Mouse (Mus musculus) cerebellum, postnatal 25 days (tissue): ENCODE results near the gene Zfp213.
A peak's percentile ranks its signal among the peaks of the same experiment; 100 is the strongest.
"Not testable (repeated sequence)": the region's sequence is repeated elsewhere in the genome, so short reads cannot be mapped to it uniquely, and the experiment has no call there.

ENCODE experiments used
- DNase-seq, 2 experiments: peaks; one replicate each; pipeline ENCODE4 v3.0.0; 2021; ENCODE audit warnings: mixed read lengths in 2 of 2

The Zfp213 gene

GRCm38 (mm10) chr17:23563595-23564367 is at the start of gene Zfp213:
Gene Zfp213, minus strand, starts transcription at chr17:23564238.
- peak; percentile 96 to 98 for DNase-seq

- DNase-seq: peak; percentile 74 to 85
These were observed 46.3 kb upstream of the Zfp213 start for GRCm38 (mm10) chr17:23610361-23610800.

DNA sequence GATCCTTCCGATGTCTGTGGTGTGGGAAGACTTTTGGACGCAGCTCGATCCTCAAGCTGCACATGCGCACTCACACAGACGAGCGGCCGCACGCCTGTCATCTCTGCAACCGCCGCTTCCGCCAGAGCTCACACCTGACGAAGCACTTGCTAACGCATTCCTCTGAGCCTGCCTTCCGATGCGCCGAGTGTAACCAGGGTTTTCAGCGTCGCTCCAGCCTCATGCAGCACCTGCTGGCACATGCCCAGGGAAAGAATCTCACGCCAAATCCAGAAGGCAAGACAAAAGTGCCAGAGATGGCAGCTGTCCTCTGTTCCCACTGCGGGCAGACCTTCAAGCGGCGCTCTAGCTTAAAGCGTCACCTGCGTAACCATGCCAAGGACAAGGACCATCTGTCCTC is 45.6 kb upstream of the Zfp213 start:
- peak; percentile 56 to 70 for DNase-seq

DNA sequence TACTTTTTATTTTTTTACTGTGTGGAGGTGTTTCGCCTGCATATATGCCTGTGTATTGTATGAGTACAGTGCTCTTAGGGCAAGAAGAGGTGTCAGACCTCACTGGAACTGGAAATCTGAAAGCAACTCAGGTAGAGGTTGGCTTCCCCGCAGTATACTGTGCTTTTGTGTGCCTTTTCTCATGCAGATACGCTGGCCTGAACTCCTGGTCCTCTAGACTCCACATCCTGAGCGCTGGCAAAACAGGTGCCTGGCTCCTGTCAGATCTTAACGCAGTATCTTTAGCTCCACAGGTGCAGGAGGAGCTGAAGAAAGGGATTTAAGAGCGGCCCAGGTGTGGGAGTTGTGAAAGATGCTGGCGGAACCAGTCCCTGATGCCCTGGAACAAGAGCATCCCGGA is 41.2 kb upstream of the Zfp213 start:
- no peak for DNase-seq

GRCm38 (mm10) chr17:23604394-23604793 is 40.4 kb upstream of the Zfp213 start:
- peak in 1 of 2 experiments; percentile 16 for DNase-seq

- DNase-seq: peak in 1 of 2 experiments; percentile 33
These were observed 39.5 kb upstream of the Zfp213 start for GRCm38 (mm10) chr17:23603542-23603941.

DNA sequence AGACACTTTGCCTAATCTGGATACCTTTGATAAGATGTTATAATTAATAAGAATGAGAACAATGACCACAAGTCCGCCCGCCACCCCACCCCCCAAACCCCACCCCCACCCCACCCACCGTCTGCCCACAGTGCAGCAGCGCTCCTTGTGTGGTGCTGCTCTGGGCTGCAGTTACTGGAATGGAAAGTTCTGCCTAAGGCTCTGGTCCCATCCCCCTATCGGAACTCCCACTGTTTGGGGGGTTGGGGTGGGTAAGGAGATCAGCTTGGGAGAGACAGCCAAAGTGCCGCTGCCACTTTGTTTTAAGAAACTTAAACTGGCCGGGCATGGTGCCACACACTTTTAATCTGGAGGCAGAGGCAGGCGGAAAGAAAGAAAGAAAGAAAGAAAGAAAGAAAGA is 39.0 kb upstream of the Zfp213 start:
- no peak for DNase-seq

- DNase-seq: no peak
These were observed 38.0 kb upstream of the Zfp213 start for GRCm38 (mm10) chr17:23601836-23602585.

DNA sequence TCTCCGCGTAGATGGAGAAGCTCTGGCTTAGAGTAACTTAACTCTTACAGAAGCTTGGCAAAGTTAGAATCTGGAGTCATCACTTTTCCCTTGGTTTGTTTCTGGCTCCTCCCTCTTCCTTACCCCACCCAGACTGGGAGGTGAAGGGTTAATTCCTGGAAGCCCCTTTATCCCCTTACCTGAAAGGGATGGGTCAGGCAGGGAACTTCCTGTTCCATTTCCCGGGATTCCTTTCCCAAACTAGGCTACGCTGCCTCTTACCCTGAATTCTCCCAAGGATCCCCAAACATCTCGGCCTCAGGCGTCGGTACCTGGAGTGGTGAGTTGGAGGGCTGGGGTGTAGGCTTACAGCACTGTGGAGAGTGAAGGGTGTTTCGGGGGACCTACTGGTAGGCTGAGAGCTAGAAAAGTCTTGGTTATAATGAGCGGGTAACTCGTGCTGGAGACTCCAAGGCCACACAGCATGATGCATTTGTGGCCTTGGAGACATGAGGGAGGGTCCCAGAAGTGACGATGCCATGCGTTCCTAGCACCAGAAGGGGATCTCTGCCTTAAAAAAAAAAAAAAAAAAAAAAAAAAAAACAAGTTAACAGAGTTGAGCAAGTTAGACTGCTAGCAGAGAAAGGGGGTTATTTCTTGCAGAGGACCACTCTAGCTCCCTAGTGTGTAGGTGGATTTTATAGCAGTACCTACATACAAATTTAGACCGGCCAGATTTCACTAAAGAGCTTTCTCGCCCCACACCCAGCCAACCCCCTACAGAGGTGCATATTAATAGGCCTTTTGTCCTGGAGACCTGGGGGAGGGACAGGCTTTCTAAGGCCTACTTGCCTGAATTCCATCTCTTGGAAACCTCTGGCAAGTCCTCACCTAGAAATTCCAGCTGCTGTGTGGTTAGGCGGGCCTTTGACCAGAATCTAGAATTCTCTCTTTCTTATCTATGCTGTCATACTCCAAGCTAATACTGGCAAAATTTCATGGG is 36.9 kb upstream of the Zfp213 start, which contains the start of gene Zscan10:
TSS of gene Zscan10 (plus strand) at position 216 of the 982 bp plus-strand sequence.
- no peak for DNase-seq

DNA sequence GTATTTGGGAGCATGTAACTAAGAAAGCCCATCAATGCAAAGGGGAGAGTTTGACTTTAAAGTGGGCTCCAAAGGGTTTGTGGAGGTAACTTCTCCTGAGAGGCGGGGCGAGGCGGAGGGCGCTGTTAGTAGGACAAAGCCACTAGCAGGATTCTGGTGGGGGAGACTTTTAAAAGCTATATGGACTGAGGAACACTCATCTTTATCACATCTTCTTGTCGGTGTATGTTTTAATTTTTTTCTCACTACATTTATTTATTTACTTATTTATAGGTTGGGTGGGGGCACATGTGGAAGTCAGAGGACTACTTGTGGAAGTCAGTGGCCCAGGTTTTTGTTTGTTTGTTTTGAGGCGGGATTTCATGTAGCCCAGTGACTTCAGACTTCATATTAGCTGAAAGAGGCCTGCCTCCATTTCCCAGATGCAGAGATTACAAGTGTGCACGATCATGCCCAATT is 35.6 kb upstream of the Zfp213 start:
- no peak for DNase-seq

DNA sequence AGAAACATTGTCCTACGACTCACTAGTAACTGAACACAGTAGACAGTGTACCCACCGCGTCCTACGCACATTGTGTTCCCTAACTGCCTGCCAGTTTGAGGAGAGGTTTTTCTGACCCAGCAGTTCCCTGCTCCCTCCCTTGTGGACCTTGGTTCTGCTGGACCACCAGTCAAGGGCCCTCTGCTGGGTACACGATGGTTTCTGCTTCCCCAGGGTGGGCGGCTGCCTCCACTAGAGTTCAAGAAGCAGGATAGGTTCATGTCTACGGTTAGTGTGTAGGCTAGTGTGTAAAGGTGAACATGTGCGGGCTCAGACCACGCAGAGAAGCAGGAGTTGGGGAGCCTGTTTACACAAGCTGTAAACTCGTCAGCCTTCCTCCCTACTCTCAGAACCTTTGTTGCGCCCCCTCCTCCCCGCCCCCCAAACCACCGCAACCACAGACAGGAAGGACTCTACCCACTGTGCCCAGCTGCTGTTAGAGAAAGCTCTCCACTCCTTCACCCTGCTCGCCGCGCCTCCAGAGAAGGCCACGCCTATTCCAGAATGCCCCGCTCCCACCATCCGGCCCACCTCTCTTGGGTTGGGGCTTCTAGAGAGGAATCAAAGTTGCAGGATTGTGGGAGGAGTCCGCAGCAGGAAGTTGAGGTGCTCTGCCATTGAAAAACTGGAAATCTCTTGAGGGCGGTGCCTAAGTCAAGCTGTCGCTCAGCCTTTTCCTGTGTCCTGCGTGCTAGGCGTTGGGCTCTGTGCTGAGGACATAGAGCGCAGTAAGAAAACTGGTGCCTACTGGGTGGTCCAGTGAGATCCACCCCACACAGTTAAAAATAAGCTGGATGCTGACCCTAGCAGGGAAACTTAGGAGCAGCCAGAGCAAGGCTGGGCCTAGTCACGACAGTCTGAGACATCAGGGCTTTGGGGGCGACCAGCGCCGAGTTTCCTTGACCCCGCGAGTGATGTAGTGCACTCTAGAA is 34.8 kb upstream of the Zfp213 start, which contains the start of gene Zfp13:
TSS of gene Zfp13 (minus strand) at position 906 of the 971 bp plus-strand sequence.
- peak; percentile 64 to 72 for DNase-seq

- DNase-seq: not testable (repeated sequence)
These were observed 31.1 kb upstream of the Zfp213 start for GRCm38 (mm10) chr17:23595139-23595538.

GRCm38 (mm10) chr17:23592926-23593300 is 28.9 kb upstream of the Zfp213 start:
- DNase-seq: no peak

- peak; percentile 99 to 100 for DNase-seq
These were observed 28.3 kb upstream of the Zfp213 start for GRCm38 (mm10) chr17:23592208-23592925.

GRCm38 (mm10) chr17:23587253-23587652 is 23.2 kb upstream of the Zfp213 start:
- no peak for DNase-seq

GRCm38 (mm10) chr17:23585721-23586491 is 21.9 kb upstream of the Zfp213 start:
- peak; percentile 70 to 78 for DNase-seq

DNA sequence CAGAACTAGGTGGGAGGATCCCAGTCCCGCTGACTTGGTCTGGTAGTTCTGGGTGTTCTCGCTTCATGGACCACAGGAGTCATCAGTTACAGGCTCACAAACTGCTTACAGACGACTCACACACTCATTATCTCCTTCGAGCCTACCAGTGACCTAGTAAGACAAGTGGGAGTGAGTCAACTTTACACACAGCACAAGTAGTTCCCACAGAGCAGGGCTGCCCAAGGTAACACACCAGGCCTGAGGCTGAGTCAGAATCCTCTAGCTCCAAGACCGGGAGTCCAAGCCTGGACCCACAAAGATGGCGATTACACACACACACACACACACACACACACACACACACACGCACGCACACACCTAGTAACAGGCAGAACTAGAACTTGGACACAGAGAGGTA is 20.7 kb upstream of the Zfp213 start:
- no peak for DNase-seq

DNA sequence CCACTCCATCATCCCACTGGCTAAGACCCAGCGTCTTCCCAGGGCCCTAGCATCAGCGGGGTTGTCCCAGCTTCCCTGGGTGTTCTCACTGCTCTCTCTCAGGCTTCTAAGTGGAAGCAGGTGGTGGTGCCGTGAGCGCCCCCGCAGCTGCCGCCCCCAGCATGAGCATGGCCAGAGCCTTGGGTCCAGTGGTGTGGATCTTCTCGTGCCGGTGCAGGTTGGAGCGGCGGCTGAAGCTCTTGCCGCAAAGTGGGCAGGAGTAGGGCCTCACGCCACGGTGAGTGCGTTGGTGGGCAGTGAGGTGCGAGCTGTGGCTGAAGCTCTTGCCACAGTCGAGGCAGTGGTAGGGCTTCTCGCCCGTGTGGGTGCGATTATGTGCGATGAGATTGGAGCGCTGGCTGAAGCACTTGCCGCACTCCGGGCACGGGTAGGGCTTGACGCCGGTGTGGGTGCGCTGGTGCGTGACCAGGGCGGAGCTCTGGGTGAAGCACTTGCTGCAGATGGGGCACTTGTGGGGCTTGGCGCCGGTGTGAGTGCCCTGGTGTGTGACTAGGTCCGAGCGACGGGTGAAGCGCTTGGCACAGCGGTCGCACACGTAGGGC is 12.0 kb upstream of the Zfp213 start:
- DNase-seq: no peak

GRCm38 (mm10) chr17:23574130-23574529 is 10.1 kb upstream of the Zfp213 start:
- no peak for DNase-seq
